Mouse (Mus musculus): ENCODE measurements around the gene Gm10961. TPM values are rescaled to one million over a fixed set of nuclear protein-coding genes. Genes with fewer than 3 reads are reported as not detected.
A peak's percentile ranks its signal among the peaks of the same experiment; 100 is the strongest.

Gene Gm10961
- polyA plus RNA-seq, 1 experiment from 2014 or later = not detected

GRCm38 (mm10) chr3:107619911-107620310, 11.2 kb upstream of the Gm10961 start:
- peaks cover 94% of the 10 kb centered on the region for H3K36me3 ChIP-seq
- no peak for ATAC-seq (replicated peaks; ENCODE audit: insufficient number of reproducible peaks, insufficient read depth, low FRiP score, low read depth)
- no peak overlapping the region for H3K4me2 ChIP-seq
- H3K27me3 ChIP-seq = no peaks in the 10 kb centered on the region
- no peaks in the 10 kb centered on the region for H3K9me3 ChIP-seq (replicated peaks)
- whole genome bisulfite sequencing = 86% methylated on average over 6 of the region's 6 CpGs
- no peak overlapping the region for H3K4me3 ChIP-seq
- no peak overlapping the region for H3K9ac ChIP-seq
- H3K27ac ChIP-seq = no peak overlapping the region
- H3K4me1 ChIP-seq (replicated peaks) = peaks cover 5% of the 10 kb centered on the region; the same call in 1 of the 2 replicates

DNA sequence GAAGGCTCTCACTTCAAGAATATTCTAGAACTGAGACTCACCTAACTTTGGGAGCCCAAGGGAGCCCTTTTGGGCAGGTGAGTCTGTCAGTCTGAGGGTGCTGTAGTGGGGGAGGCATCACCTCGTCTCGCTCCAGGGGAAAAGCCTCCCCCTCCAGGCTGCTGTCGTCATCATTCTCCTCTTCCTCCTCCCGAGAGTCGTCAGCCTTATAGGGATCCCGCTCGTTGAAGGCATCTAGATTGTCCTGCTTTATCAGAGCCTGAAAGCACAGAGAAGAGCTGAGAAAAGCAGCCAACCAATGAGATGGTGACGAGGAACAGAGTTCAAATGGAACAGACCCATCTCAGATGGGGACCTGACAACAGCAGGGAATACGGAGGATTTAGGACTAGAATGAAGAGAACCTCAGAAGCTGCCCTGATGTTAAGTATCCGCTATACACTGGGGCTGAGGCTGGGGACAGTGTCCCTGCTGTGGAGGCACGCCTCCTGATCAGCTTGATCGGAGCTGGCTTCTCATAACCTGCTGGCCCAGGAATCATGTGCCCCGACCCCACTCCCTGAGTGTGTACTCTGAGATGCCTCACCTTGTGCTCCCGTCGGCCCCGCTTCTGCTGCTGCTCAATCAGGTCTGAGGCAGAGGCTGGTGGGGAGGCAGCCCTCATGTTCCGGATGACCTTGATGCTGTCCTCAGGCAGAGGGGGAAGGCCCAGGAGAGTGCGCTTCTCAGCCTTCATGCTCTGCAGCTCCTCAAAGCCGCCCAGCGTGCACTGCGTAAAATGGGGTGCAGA, 9.6 kb upstream of the Gm10961 start:
- H3K36me3 ChIP-seq = peaks cover 94% of the 10 kb centered on the region
- WGBS = 83% methylated on average over 21 of the region's 21 CpGs

DNA sequence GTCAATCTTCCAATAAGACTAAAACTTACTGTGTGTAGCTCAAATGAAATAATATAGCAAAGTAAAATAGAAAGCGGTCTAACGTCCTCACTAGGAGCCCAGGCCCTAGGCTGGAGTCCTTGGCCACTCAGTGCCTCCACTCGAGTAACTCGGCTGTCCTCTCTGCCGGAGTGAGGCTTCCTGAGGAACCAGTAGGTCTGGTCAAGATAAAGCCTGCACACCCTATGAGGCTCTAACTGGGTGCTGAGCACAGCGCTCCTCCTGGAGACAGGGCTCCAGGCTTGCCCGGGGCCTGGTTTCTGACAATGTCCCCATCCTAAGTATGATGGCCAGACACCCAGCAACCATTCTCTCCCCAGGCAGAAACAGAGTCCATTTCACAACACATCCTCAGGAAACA, 8.6 kb upstream of the Gm10961 start:
- WGBS = 93% methylated on average over 7 of the region's 7 CpGs
- Histone ChIP-seq H3K36me3 (peaks cover 93% of the 10 kb centered on the region), H3K27me3 (no peaks in the 10 kb centered on the region), H3K9me3 (replicated peaks) (no peaks in the 10 kb centered on the region), H3K4me1 (replicated peaks) (no peaks in the 10 kb centered on the region), H3K4me3 (no peak overlapping the region), H3K4me2 (no peak overlapping the region), H3K9ac (no peak overlapping the region), H3K27ac (no peak overlapping the region)
- ATAC-seq (replicated peaks; ENCODE audit: insufficient number of reproducible peaks, insufficient read depth, low FRiP score, low read depth) = no peak

More for the DNA sequence above, 9.6 kb upstream of the Gm10961 start:
- Histone ChIP-seq H3K4me2 (no peak overlapping the region), H3K9ac (no peak overlapping the region), H3K4me1 (replicated peaks) (peaks cover 4% of the 10 kb centered on the region; the same call in 1 of the 2 replicates), H3K27me3 (no peaks in the 10 kb centered on the region), H3K27ac (no peak overlapping the region), H3K9me3 (replicated peaks) (no peaks in the 10 kb centered on the region), H3K4me3 (no peak overlapping the region)
- no peak for ATAC-seq (replicated peaks; ENCODE audit: insufficient number of reproducible peaks, insufficient read depth, low FRiP score, low read depth)

GRCm38 (mm10) chr3:107624424-107624823, 6.7 kb upstream of the Gm10961 start:
- WGBS = 98% methylated on average over 8 of the region's 8 CpGs
- no peak for ATAC-seq (replicated peaks; ENCODE audit: insufficient number of reproducible peaks, insufficient read depth, low FRiP score, low read depth)
- no peak overlapping the region for H3K4me2 ChIP-seq
- no peak overlapping the region for H3K27ac ChIP-seq
- no peak overlapping the region for H3K4me3 ChIP-seq
- no peak overlapping the region for H3K9ac ChIP-seq
- H3K9me3 ChIP-seq (replicated peaks) = no peaks in the 10 kb centered on the region
- 0 out of 2 replicates have a peak, but pooled peaks cover 1% of the 10 kb centered on the region for H3K4me1 ChIP-seq (replicated peaks)
- H3K27me3 ChIP-seq = no peaks in the 10 kb centered on the region
- peaks cover 81% of the 10 kb centered on the region for H3K36me3 ChIP-seq

- Histone ChIP-seq H3K27me3 (no peaks in the 10 kb centered on the region), H3K36me3 (peaks cover 72% of the 10 kb centered on the region), H3K4me1 (replicated peaks) (peaks cover 11% of the 10 kb centered on the region), H3K27ac (no peak overlapping the region), H3K9me3 (replicated peaks) (no peaks in the 10 kb centered on the region), H3K4me3 (no peak overlapping the region), H3K9ac (no peak overlapping the region), H3K4me2 (no peak overlapping the region)
- ATAC-seq (replicated peaks; ENCODE audit: insufficient number of reproducible peaks, insufficient read depth, low FRiP score, low read depth) = no peak
- 88% methylated on average over 8 of the region's 8 CpGs for WGBS
These were observed 5.6 kb upstream of the Gm10961 start for GRCm38 (mm10) chr3:107625536-107625935.

DNA sequence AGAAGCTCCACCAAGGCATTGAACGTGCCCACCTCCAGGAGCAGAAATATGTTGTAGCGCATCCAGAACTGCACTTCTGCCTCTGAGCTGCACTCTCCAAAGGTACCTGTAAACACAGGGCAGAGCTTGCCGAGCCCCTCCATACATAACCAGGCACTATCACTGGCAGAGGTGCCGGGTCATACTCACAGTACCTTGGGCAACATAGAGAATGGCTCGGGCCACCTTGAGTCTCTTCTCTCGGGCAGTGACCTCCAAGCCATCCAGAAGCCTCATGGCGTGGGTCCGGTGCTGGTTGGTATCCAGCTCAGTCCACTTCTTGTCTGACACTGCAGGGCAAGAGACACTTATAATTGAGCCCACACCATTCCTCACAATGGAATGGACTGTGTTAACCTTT, 4.4 kb upstream of the Gm10961 start:
- WGBS = 94% methylated on average over 8 of the region's 8 CpGs
- Histone ChIP-seq H3K36me3 (peaks cover 60% of the 10 kb centered on the region), H3K4me3 (no peak overlapping the region), H3K9ac (no peak overlapping the region), H3K27me3 (no peaks in the 10 kb centered on the region), H3K9me3 (replicated peaks) (no peaks in the 10 kb centered on the region), H3K27ac (no peak overlapping the region), H3K4me1 (replicated peaks) (peaks cover 14% of the 10 kb centered on the region), H3K4me2 (no peak overlapping the region)
- no peak for ATAC-seq (replicated peaks; ENCODE audit: insufficient number of reproducible peaks, insufficient read depth, low FRiP score, low read depth)

DNA sequence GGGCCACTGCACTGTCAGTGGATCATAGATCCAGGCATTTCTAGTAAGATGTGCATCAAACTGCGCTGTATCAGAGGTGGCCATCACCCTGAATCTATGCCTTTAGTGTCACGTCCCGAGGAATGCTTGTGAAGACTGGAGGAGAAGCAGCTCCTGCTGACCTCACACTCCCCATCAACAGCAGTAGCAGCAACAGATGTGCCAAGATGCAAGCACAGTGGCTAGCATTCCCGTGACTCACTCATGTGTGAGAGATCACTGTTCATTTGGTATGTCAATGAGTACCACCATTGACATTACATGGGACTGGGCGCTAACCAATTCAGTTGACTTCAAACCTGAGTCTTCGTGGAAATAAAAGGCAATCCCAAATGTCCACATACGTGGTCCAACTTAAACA, 3.5 kb upstream of the Gm10961 start:
- Histone ChIP-seq H3K9me3 (replicated peaks) (no peaks in the 10 kb centered on the region), H3K27me3 (no peaks in the 10 kb centered on the region), H3K4me2 (no peak overlapping the region), H3K4me3 (no peak overlapping the region), H3K4me1 (replicated peaks) (peaks cover 17% of the 10 kb centered on the region), H3K27ac (no peak overlapping the region), H3K9ac (no peak overlapping the region), H3K36me3 (peaks cover 54% of the 10 kb centered on the region)
- no peak for ATAC-seq (replicated peaks; ENCODE audit: insufficient number of reproducible peaks, insufficient read depth, low FRiP score, low read depth)
- WGBS = 90% methylated on average over 7 of the region's 7 CpGs

- Histone ChIP-seq H3K9ac (no peak overlapping the region), H3K9me3 (replicated peaks) (no peaks in the 10 kb centered on the region), H3K4me2 (no peak overlapping the region), H3K4me3 (no peak overlapping the region), H3K36me3 (peaks cover 45% of the 10 kb centered on the region), H3K27me3 (no peaks in the 10 kb centered on the region), H3K27ac (no peak overlapping the region), H3K4me1 (replicated peaks) (peaks cover 17% of the 10 kb centered on the region)
- 87% methylated on average over 2 of the region's 2 CpGs for WGBS
- ATAC-seq (replicated peaks; ENCODE audit: insufficient number of reproducible peaks, insufficient read depth, low FRiP score, low read depth) = no peak
These were observed 2.6 kb upstream of the Gm10961 start for GRCm38 (mm10) chr3:107628551-107628950.

DNA sequence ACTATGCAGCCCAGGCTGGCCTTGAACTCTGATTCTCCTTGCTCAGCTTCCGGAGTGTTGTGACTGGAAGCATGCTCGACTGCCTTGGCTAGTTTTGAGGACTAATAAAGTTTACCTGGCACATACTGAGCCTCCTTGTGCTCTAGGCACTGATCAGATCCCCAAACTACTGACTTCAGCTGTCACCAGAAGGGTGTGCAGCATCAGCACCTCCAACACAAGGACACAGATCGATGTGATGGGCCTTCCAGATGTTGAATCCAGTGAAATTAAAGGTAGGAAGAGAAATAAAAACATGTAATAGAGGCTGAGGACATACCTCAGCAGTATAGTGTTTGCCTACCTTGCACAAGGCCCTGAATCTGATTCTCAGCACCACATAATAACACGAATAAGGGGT, 1.7 kb upstream of the Gm10961 start:
- H3K4me2 ChIP-seq = no peak overlapping the region
- no peaks in the 10 kb centered on the region for H3K27me3 ChIP-seq
- peaks cover 17% of the 10 kb centered on the region for H3K4me1 ChIP-seq (replicated peaks)
- H3K4me3 ChIP-seq = no peak overlapping the region
- no peak for ATAC-seq (replicated peaks; ENCODE audit: insufficient number of reproducible peaks, insufficient read depth, low FRiP score, low read depth)
- WGBS = 91% methylated on average over 4 of the region's 4 CpGs
- no peaks in the 10 kb centered on the region for H3K9me3 ChIP-seq (replicated peaks)
- no peak overlapping the region for H3K9ac ChIP-seq
- peaks cover 36% of the 10 kb centered on the region for H3K36me3 ChIP-seq
- H3K27ac ChIP-seq = no peak overlapping the region

DNA sequence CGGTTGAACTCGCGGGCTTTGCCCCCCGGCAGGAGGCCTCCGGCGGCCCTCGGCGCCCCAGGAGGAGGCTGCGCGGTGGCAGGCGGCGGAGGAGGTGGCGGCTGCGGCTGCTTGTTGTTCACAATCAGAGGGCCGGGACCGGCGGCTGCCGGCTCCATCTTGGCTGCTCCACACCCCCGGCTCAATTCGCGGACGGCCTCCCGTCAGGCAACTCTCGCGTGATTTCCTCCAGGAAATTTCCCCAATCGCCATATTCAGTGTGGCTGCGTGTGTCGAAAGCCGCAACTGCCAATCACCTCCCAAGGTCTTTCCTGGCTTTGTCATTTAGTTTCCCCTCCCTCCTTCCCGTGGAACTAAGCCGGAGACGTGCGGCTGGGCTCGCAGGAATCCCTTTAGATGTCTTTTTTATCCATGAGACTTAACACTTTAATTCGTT, 419 bp downstream of the Gm10961 start, which contains the start of gene Strip1:
TSS of gene Strip1 (minus strand) at position 172 of the 436 bp plus-strand sequence.
- Histone ChIP-seq H3K9me3 (replicated peaks) (no peaks in the 10 kb centered on the region), H3K9ac (peak within 1 kb of the TSS; percentile 92), H3K4me2 (peak within 1 kb of the TSS; percentile 81), H3K27me3 (no peaks in the 10 kb centered on the region), H3K36me3 (peaks cover 15% of the 10 kb centered on the region; the same call in 1 of the 2 replicates), H3K27ac (peak within 1 kb of the TSS; percentile 92), H3K4me1 (replicated peaks) (peaks cover 17% of the 10 kb centered on the region), H3K4me3 (peak within 1 kb of the TSS; percentile 83)
- peak; percentile 95 for ATAC-seq (replicated peaks; ENCODE audit: insufficient number of reproducible peaks, insufficient read depth, low FRiP score, low read depth)
- under 1% methylated on average over 35 of the region's 35 CpGs for WGBS

- Histone ChIP-seq H3K4me1 (replicated peaks) (peaks cover 17% of the 10 kb centered on the region), H3K9ac (no peak overlapping the region), H3K36me3 (peaks cover 3% of the 10 kb centered on the region; the same call in 1 of the 2 replicates), H3K27me3 (no peaks in the 10 kb centered on the region), H3K27ac (no peak overlapping the region), H3K4me3 (no peak overlapping the region), H3K9me3 (replicated peaks) (no peaks in the 10 kb centered on the region), H3K4me2 (no peak overlapping the region)
- 97% methylated on average over 4 of the region's 4 CpGs for WGBS
- no peak for ATAC-seq (replicated peaks; ENCODE audit: insufficient number of reproducible peaks, insufficient read depth, low FRiP score, low read depth)
These were observed 1.7 kb downstream of the Gm10961 start for GRCm38 (mm10) chr3:107632786-107633185.

- Histone ChIP-seq H3K9me3 (replicated peaks) (no peaks in the 10 kb centered on the region), H3K4me2 (no peak overlapping the region), H3K4me3 (no peak overlapping the region), H3K27ac (no peak overlapping the region), H3K4me1 (replicated peaks) (peaks cover 17% of the 10 kb centered on the region), H3K27me3 (no peaks in the 10 kb centered on the region), H3K36me3 (no peaks in the 10 kb centered on the region; the same call in 1 of the 2 replicates), H3K9ac (no peak overlapping the region)
- ATAC-seq (replicated peaks; ENCODE audit: insufficient number of reproducible peaks, insufficient read depth, low FRiP score, low read depth) = no peak
- WGBS = 88% methylated on average over 9 of the region's 9 CpGs
These were observed 2.8 kb downstream of the Gm10961 start for GRCm38 (mm10) chr3:107633906-107634305.
